In the genomic region with DNA sequence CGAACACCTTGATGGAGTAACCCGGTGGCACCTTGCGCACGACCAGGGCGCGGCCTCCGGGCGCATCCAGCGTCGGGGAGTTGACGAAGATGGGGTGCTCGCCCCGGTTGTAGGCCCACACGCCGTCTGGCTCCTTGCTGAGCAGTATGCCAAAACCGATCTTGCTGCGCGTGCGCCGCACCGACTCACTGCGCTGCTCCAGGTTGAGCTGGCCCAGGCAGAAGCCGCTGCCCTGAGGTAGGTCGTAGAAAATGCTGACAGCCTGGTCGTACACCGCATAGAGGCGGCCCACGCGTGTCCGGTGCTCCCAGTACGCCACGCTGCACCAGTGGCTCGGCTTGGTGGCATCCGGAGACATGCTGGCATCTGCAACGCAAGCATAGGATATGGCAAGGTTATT, we compare ENCODE assay signal across 12 mouse cellular contexts.
DNase-seq lines count a peak whose midpoint lies in the region; ATAC-seq lines count a peak whose summit lies in the region.
"Had no signal": no experiment of that assay in that cellular context is flagged by ENCODE, and none has a peak within 500 bp of the region (broad histone marks: within the 10 kb centered on the region; RNA-seq: fewer than 3 reads in every experiment).

No protein-coding gene starts in this region.

- H3K4me2 ChIP-seq in heart, embryonic 13.5 days = no peak overlapping the region
- peak overlapping the region; percentile 27 for H3K4me2 ChIP-seq in neural tube, embryonic 13.5 days

- no peak for DNase-seq in heart, postnatal 14 days
- DNase-seq in WW6 (ENCODE audit: low read depth, low spot score) = peak; percentile 48
- DNase-seq in hindbrain, embryonic 10.5 days (ENCODE audit: low spot score) = no peak
- no peak for DNase-seq in thymus, postnatal 25 days
- DNase-seq in adrenal gland, postnatal 25 days = no peak
- DNase-seq in kidney, adult 18-20 months = no peak
- DNase-seq: kidney, adult 11 months; lung, postnatal 4 days; thymus, postnatal 14 days had no signal

- H3K9ac ChIP-seq in heart, embryonic 13.5 days = 0 out of 2 replicates have a peak overlapping the region, but pooled peaks have one; percentile 44
- H3K9ac ChIP-seq in neural tube, embryonic 13.5 days = 0 out of 2 replicates have a peak overlapping the region, but pooled peaks have one; percentile 38

- ATAC-seq in heart, embryonic 13.5 days (ENCODE audit: extremely low read depth, insufficient number of reproducible peaks, low FRiP score, low TSS enrichment) = no peak
- ATAC-seq in neural tube, embryonic 13.5 days (ENCODE audit: low read depth) = no peak

- H3K4me3 ChIP-seq in heart, embryonic 13.5 days = no peak overlapping the region
- peak overlapping the region; percentile 24 for H3K4me3 ChIP-seq in hindbrain, embryonic 10.5 days
- H3K4me3 ChIP-seq in neural tube, embryonic 13.5 days = 0 out of 2 replicates have a peak overlapping the region, but pooled peaks have one; percentile 10
- H3K4me3 ChIP-seq: limb, embryonic 10.5 days had no signal

- H3K27ac ChIP-seq in heart, embryonic 13.5 days (replicated peaks) = peak overlapping the region; percentile 45
- H3K27ac ChIP-seq in hindbrain, embryonic 10.5 days = 0 out of 2 replicates have a peak overlapping the region, but pooled peaks have one; percentile 45
- no peak overlapping the region for H3K27ac ChIP-seq in neural tube, embryonic 13.5 days (replicated peaks)
- H3K27ac ChIP-seq: limb, embryonic 10.5 days had no signal

- intact Hi-C loops in heart, postnatal 14 days (cut with DNase I) = no loop called here

- H3K9me3 ChIP-seq in heart, embryonic 13.5 days = no peaks in the 10 kb centered on the region
- no peaks in the 10 kb centered on the region for H3K9me3 ChIP-seq in hindbrain, embryonic 10.5 days
- no peaks in the 10 kb centered on the region for H3K9me3 ChIP-seq in neural tube, embryonic 13.5 days
- H3K9me3 ChIP-seq: limb, embryonic 10.5 days had no signal

- peaks cover 92% of the 10 kb centered on the region for H3K4me1 ChIP-seq in heart, embryonic 13.5 days
- peaks cover 35% of the 10 kb centered on the region for H3K4me1 ChIP-seq in hindbrain, embryonic 10.5 days (replicated peaks)
- H3K4me1 ChIP-seq in neural tube, embryonic 13.5 days (replicated peaks) = peaks cover 17% of the 10 kb centered on the region

- no peaks in the 10 kb centered on the region for H3K27me3 ChIP-seq in heart, embryonic 13.5 days (replicated peaks)
- peaks cover 14% of the 10 kb centered on the region; the same call in 1 of the 2 replicates for H3K27me3 ChIP-seq in hindbrain, embryonic 10.5 days (ENCODE audit: insufficient read depth, poor library complexity, severe bottlenecking)
- no peaks in the 10 kb centered on the region for H3K27me3 ChIP-seq in neural tube, embryonic 13.5 days

- H3K36me3 ChIP-seq in heart, embryonic 13.5 days = peaks cover 38% of the 10 kb centered on the region
- H3K36me3 ChIP-seq in hindbrain, embryonic 10.5 days = peaks cover 23% of the 10 kb centered on the region
- no peaks in the 10 kb centered on the region for H3K36me3 ChIP-seq in neural tube, embryonic 13.5 days

- WGBS in heart, embryonic 13.5 days = 67% methylated on average over 35 of the region's 35 CpGs
- 40% methylated on average over 35 of the region's 35 CpGs for WGBS in hindbrain, embryonic 10.5 days
- 55% methylated on average over 35 of the region's 35 CpGs for WGBS in neural tube, embryonic 13.5 days
